Mouse (Mus musculus): ENCODE data around the gene Ptch1.
A peak's percentile ranks its signal among the peaks of the same experiment; 100 is the strongest.

The Ptch1 gene

DNA sequence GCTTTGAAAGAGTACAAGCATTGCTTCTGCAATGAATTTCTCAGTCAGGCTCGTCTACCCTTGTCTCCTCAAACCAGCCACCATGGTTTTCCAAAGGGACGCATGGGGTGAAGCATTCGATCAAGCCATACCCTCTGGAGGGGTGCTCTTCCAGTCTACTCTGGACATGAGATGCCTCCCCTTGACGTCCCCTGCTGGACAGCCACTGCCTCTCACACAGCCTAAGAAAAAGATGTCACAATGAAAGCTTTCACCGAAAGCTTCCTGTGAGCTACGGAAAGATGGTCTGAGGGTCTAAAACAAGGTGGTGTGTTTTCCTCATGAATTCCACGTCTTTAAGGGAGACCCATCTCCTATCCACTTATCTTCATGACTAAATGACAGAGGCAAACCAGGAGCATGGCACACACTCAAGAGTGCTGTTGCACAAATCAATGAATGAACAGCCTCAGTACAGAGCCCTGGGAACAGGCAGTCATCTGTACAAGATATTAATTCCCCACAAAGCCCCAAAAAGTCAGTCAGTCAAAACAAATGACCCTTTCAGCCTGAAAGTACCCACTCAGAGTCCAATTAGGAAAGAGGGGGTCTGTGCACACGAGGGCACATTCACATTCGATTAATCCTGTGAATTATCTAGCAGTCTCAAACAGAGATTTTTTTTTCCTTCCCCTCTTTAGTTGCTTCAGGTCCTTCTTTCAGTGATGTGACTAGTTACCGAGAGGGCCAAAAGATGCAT, 21.7 kb downstream of the Ptch1 start:
- no peak for TF ChIP-seq GATA4 (IDR thresholded peaks at IDR 0.05; ENCODE audit: insufficient replicate concordance, low read length)

- TF ChIP-seq GATA4 (IDR thresholded peaks at IDR 0.05; ENCODE audit: insufficient replicate concordance, low read length), result no peak
Measured at GRCm38 (mm10) chr13:63550367-63550766, 23.0 kb downstream of the Ptch1 start.

- TF ChIP-seq GATA4 (IDR thresholded peaks at IDR 0.05; ENCODE audit: insufficient replicate concordance, low read length), result no peak
Measured at GRCm38 (mm10) chr13:63549210-63549609, 24.2 kb downstream of the Ptch1 start.

DNA sequence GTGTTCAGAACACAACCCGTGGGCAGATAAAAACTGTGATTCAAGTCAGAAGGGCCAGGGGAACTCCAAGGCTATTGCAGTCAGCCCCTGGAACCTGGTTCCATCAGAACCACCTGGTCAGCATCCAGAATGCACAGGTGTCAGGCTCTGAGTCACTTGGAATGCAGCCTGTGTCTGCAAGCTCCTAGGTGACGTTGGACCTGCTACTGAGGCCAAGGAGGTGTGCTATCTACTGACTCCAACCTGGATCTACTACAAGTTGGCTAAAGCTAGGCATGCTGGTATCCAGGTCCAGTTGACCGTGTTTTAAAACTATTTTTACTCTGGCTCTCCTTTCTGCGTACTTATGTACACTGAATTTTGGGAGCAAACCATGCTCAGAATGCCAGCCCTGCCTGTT, 24.8 kb downstream of the Ptch1 start:
- TF ChIP-seq GATA4 (IDR thresholded peaks at IDR 0.05; ENCODE audit: insufficient replicate concordance, low read length), result no peak

DNA sequence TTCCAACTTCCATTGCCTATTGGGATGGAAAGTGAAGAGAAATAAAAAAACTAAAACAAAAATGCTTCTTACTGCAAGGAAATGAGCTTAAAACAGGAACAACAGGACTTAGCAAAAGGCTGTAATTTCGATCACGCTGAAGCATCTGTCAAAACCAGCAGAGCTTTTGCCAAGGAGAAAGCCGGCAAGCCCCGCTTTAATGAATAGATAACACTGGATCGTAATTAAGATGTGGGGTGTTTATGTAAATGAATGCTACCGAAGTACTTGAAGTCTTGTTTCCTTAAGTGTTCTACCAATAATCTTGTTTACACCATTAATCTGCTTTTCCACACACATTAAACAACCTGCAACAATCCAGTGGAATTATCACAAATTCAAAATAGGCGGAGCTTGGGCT, 28.1 kb downstream of the Ptch1 start:
- TF ChIP-seq GATA4 (IDR thresholded peaks at IDR 0.05; ENCODE audit: insufficient replicate concordance, low read length), result no peak

DNA sequence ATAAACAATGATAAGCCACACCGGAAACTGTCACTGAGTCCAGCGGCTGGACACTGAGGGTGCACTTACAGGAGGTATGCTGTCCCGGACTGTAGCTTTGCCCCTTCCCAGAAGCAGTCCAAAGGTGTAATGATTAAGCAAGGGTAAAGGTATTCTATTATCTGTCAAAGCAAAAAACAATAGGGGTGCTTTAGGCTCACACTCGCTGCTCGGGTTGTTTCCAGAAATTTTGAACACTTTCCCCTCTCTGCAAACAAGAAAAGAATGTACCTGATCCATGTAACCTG, 28.5 kb downstream of the Ptch1 start:
- 0 out of 2 replicates have a peak, but pooled peaks have one; percentile 41 for TF ChIP-seq GATA4 (IDR thresholded peaks at IDR 0.05; ENCODE audit: insufficient replicate concordance, low read length)

- TF ChIP-seq GATA4 (IDR thresholded peaks at IDR 0.05; ENCODE audit: insufficient replicate concordance, low read length), result no peak
Measured at GRCm38 (mm10) chr13:63544119-63544966, 29.1 kb downstream of the Ptch1 start.

- no peak for TF ChIP-seq GATA4 (IDR thresholded peaks at IDR 0.05; ENCODE audit: insufficient replicate concordance, low read length)
Measured at GRCm38 (mm10) chr13:63543459-63543858, 29.9 kb downstream of the Ptch1 start.

DNA sequence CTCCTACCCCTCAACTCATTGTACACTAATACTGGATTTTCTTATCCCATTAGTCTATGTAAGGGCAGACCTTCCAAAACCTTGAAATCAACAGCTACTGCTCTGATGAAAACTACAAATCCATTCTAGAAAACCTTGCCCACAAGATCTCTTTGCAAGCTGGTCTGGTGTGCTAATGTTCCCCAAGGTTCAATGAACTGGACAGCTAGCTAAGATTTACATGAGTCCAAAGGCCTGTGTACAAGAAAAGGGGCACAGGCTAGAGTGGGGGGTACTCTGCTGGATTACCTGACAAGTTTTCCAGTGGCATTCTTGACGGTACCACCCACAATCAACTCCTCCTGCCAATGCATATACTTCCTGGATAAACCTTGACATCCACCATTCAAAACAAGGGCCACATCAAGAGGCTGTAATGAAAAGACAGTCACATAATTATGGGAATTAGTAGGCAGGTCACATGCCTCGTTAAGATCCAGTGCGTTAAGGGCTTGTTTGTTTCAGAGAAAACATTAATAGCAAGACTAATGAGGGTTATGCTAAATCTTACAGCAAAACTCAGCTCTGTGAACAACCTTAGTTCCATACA, 30.5 kb downstream of the Ptch1 start:
- TF ChIP-seq GATA4 (IDR thresholded peaks at IDR 0.05; ENCODE audit: insufficient replicate concordance, low read length), result no peak

DNA sequence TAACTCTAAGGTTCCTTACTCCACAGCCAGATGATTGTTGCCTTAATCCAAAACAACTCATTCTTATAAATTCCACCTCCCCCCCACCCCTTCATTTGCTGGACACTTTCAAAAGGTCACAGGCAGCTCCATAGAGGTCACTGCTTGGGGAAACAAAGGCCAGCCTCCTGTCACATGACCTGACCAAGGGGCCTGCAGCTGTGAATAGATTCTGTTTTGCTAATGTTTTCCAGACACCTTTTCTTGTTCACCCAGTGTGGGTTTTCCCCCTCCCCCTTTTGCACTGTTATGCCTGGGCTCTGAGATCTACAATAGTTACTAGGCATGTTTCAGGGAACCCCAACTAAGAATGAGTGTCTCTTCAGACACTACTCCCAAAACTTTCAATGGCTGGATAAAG, 31.9 kb downstream of the Ptch1 start:
- no peak for TF ChIP-seq GATA4 (IDR thresholded peaks at IDR 0.05; ENCODE audit: insufficient replicate concordance, low read length)

DNA sequence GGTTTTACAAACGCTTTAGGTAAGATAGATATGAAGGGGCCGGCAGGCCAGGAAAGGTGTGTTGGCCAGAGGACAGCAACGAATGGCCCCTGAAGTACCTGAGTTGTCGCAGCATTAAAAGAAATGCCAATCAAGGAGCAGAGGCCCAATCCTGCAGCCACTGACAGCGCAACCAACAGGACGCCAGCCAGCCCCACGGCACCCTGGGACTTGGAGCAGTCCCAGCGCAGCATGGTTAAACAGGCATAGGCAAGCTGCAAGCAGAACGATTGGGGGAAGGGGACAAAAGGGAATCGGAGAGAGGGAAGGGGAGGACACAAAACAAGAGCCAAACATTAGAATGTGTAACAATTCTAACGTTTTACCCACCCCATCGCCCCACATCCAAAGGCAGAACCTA, 32.8 kb downstream of the Ptch1 start:
- no peak for TF ChIP-seq GATA4 (IDR thresholded peaks at IDR 0.05; ENCODE audit: insufficient replicate concordance, low read length)

DNA sequence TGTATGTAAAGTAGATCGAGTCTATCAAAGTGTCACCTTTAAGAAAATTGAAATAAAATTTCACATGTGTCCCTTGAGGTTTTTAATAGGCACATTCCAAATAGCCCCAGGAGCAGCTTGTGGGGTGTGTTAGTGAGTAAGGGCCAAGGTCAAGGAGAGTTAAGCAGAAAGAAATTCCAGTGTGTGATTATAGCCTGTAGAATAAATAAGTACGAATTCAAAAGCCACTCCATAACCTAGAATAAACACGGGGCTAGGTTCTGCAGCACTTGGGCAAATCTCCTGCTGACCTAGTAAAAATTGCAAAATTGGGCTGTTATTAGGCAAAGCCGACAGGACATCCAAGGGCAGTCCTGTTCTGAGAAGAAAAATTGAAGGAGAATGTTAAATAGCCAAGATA, 38.4 kb downstream of the Ptch1 start:
- TF ChIP-seq GATA4 (IDR thresholded peaks at IDR 0.05; ENCODE audit: insufficient replicate concordance, low read length), result no peak

- TF ChIP-seq GATA4 (IDR thresholded peaks at IDR 0.05; ENCODE audit: insufficient replicate concordance, low read length), result no peak
Measured at GRCm38 (mm10) chr13:63530857-63531256, 42.5 kb downstream of the Ptch1 start.

GRCm38 (mm10) chr13:63530371-63530764, 43.0 kb downstream of the Ptch1 start:
- TF ChIP-seq GATA4 (IDR thresholded peaks at IDR 0.05; ENCODE audit: insufficient replicate concordance, low read length), result no peak

- no peak for TF ChIP-seq GATA4 (IDR thresholded peaks at IDR 0.05; ENCODE audit: insufficient replicate concordance, low read length)
Measured at GRCm38 (mm10) chr13:63529602-63530370, 43.6 kb downstream of the Ptch1 start.

All from liver, adult (tissue).